Mouse (Mus musculus) layer of hippocampus, adult 18-20 months (tissue): ENCODE measurements around the gene Olfr272. TPM values are rescaled to one million over a fixed set of nuclear protein-coding genes. Genes with fewer than 3 reads are reported as not detected.

Source experiments
- DNase-seq, 2 experiments: peaks; one replicate each; pipeline ENCODE4 v3.0.0; 2022; ENCODE audit warnings: low spot score in 2 of 2
- long read RNA-seq: library from polyadenylated mRNA; stranded (forward); transcript quantifications from one replicate; pipeline ENCODE4 v2.0.0, GENCODE M21; 2021
- total RNA-seq, 2 experiments: library from RNA; stranded (reverse); gene quantifications; 2 replicates each; pipeline ENCODE4 v1.2.3; 2021

Olfr272 gene
- not detected for total RNA-seq
- long read RNA-seq: 0 reads

DNA sequence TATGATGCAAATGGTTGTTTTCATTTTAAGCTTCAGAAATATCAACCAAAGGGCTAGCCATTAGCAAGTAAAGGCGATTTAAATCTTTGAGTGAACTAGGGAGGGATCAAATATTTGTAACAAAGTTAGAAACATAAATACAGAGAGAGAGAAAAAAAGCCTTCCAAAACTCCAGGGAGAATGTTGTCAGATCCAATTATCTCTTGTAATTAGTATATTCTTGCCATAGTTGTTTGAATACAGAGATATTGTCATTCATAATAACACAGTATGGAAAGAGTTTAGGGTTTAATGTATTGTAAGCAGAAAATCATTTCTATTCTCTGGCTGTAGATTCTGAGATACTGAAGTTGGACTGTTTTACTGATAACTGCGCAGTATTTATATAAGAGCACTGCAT, at the start of gene Olfr272:
Gene Olfr272, minus strand, starts transcription at position 101 of the 400 bp plus-strand sequence.
- no peak for DNase-seq

DNA sequence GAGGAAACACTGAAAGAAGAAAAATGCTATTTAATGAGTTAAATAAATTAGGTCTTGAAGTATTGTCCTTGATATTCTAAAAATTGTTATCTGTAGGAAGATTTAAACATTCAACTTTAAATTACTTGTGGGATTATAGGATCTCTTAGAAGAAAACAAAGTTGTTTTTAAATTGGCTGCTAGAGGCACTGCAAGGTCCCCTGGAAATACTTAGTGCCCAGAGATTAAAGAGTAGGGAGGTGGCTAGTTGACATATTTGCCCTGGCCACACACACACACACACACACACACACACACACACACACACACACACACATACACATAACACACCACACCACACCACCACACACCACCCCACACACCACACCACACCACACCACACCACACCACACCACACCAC, 45.3 kb upstream of the Olfr272 start, which contains the start of gene Olfr270:
Gene Olfr270, plus strand, starts transcription at position 301 of the 400 bp plus-strand sequence.
- DNase-seq: no peak

DNA sequence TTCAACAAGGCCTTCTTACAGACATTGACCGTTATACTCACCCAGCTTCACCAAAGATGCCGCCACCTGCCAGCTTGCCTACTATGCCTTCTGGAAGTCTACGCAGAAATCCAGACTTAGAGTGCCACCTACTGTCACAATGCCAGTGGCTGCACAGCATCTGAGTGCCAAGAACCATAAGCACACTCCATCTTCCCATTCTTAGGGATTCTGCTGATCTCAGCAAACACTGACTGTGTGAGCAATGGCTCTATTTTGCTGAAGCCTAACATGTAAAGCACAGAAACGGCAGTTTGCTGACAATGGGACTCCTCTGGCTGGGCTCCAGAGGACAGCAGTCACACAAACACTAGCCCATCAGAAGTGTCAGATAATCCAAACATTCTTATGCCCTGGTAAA, 39.7 kb upstream of the Olfr272 start:
- peak; percentile 57 to 78 for DNase-seq

DNA sequence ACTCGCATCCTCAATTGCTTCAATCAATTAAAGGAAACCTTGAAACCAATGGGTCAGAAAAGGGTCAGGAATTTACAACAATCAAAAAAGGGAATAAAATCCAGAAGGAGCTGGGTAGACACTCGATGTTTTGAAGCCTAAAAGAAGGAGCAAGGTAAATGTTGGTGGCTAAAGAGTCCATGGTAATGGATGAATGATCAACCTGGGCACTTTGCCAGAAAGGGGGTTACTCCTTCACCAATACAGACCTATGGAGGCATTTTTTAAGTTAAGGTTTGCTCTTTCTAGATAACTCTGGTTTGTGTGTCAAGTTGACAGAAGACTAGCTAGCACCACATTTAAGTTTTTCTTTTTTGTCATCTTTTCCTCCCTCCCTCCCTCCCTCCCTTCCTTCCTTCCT, 30.0 kb upstream of the Olfr272 start:
- DNase-seq: no peak

DNA sequence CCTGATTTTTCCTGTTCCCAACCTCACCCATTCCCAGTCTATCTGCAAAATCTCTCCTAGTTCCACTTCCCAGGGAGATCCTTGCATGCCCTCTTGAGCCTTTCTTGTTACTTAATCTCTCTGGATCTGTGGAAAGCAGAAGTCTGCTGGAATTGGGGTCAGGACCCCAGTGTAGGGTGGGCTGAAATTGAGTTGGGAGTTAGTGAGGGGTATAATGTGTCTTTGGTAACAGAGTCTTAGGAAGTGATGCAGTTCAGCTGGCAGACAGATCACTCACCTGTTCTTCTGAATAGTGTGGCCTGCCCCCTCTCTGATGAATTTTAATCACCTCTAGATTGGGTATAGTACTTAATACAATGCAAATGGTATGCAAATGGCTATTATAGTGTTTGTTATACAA, 27.7 kb upstream of the Olfr272 start:
- DNase-seq: no peak

DNA sequence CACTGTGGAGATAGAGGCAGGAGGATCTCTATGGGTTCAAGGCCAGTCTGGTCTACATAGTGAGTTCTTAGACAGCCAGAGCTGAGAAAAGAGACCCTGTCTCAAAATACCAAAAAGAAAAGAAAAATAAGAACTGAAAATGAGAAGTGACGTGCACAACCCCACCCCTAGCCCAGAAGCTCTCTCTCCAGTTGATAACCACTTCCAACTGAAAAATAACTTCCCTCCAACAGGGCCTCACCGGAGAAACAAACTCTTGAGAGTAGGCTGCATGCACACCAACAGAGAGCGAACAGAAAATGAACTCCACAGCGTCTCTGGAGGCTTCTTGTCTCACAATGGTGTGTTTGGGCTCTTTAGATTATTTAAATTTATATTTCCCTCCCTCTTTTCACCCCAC, 11.5 kb upstream of the Olfr272 start:
- no peak for DNase-seq

DNA sequence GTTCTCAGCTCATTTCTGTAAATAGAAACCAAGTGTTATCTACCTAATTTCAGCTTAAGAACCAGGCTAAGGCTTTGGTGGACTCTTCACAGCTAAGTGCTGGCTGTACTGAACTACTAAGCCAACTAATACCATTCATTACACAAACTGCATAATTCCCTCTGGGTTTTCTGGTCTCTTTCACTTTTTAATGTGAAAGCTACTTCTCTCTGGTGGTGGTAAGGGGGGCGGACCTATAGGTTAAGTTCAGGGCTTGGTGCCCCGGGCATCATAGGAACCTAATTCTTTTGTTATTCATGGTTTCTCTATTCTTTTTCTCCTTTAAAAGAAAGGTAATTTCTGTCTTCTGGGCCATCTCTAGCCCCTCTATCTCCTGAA, 1.7 kb downstream of the Olfr272 start:
- no peak for DNase-seq

DNA sequence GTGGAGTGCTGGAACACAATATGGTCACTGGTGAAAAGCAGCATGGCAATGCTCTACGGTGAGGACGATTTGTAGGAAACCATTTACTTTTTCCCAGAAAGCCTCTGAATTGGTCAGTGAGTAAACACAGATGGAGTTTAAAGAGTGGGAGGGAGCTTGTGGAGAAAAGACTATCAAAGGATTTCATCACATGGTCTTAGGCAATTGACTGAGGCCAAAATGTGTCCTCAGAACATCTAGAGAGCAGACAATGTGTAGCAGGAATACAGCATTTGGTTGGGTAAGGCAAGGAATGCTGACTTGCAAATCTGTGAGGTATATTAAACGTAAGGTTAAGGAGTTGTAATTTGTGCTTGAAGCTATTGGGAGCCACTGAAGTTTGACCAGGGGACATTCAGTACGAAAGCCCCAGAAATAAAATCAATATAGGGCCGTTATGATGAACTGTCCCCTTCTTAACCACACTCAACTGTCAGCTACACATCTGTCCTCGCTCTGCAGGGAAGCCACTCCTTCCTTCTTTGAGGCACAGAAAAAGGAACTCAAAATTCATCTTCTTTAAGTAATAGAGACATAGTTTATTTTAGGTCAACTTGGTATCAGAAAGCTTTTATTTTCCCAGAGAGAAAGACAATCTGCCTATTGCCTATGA, 2.2 kb downstream of the Olfr272 start:
- DNase-seq: no peak

DNA sequence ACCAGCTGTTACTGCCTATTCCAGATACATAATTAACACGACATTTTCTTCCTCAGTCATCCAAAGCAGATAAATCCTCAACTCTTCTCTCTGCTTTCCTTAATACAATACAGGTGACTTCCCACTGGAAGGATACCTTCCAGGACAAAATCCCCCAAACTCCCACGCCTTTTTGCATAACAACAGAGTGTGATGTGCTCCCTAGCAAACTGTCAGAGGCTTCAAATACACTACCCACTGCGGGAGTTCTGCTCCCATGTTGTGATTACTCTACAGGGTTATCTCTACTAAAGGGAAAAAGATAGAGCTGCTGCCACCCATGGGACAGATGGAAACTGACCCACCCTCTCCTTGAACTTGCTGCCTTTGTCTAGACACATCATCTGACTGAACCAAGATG, 6.6 kb downstream of the Olfr272 start:
- no peak for DNase-seq

DNA sequence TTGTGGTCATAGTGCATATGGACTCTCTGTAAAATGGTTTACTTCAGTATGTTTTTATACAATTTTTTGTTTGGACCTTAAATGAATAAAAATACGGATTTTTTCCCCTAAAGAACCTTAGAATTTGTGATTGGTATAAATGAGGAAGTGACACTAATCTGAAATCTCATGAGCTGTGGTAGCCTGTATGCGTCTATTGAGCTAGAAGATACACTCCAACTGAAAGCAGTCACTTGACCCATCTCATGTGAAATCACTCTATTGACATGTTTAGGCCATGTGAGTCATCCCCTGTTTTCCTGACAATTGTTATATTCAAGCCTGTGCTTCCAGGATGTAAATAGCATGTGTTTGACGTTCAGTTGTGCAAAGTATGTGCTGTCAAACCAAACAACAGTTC, 9.4 kb downstream of the Olfr272 start:
- DNase-seq: no peak

DNA sequence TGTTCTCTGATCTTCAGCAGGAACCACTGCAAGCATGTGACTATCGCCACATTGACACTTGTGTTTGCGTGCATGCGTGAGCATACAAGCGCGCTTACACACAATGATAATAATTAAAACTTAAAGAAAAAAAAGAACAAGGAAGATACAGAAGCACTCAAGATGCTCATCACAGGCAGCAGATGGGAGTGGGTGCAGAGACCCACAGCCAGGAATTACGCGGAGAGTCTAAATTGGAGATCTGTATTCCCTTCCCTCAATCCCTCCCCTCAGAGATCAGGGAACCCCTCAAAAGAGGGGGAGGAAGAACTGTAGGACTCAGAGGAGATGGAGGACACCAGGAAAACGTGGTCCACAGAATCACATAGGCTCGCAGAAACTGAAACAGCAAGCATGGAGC, 54.8 kb downstream of the Olfr272 start:
- DNase-seq: peak; percentile 3 to 46

Other genes with a start within 250 kb of the Olfr272 start
- gene Olfr275, start 104.6 kb downstream of the Olfr272 start, total RNA-seq: not detected
- gene Olfr273, start 59.9 kb downstream of the Olfr272 start, total RNA-seq: not detected
- gene Olfr270, start 45.4 kb upstream of the Olfr272 start, total RNA-seq: not detected
- not detected for gene Nipsnap3a, start 70.1 kb upstream of the Olfr272 start, total RNA-seq
- 10 to 100 TPM; 15.6 to 15.9 TPM for gene Nipsnap3b, start 92.7 kb upstream of the Olfr272 start, total RNA-seq
- 10 to 100 TPM; 21.4 to 21.7 TPM for gene Abca1, start 240.7 kb upstream of the Olfr272 start, total RNA-seq